Mouse (Mus musculus) heart, adult 9 months (tissue): ENCODE measurements at regions not wholly inside any gene's neighbourhood (a gene's known extent, or its start where the extent isn't known, plus 50 kb on each side); places are given as distances from the start of the nearest gene placed in this dataset.

Experiments used
- DNase-seq, 2 experiments: peaks; one replicate each; pipeline ENCODE4 v3.0.0; 2022; ENCODE audit warnings: low spot score in 2 of 2

DNA sequence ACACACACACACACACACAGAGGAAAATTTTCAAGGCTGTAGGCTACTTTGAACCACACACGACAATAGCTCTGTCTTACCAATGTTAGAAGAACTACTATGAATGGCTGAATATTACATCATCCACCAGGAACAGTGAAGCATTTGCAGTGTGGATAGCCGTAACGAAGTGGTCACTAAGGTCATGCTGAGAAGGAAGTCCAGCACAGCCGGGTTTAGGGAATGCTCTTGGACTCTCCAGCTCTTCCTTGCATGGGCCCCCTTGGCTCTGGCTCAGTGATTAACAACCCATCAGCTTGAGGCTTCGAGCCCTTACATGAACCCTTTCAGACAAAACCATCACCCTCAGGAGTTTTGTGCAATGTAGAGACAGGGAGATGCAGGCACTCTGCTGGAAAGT is 245.3 kb downstream of the Adamts20 start:
- no peak for DNase-seq

DNA sequence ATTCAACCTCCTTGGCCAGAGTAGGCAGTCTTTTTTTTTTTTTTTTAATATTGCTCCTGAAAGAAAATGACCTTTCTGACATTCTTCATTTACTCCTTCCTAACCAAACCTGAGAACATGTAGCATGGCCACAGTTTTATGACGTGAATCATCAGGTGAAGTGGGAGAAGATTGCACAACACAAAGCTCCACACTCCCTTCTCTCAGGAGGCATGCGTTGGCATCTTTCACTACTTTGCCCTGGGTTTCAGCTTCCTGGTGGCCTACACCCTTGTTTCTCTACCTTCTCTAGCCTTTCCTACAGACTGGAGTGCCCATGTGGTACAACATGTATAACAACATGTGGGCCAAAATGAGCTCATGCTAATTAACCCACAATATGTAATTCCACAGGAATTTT is 248.5 kb downstream of the Adamts20 start:
- no peak for DNase-seq

DNA sequence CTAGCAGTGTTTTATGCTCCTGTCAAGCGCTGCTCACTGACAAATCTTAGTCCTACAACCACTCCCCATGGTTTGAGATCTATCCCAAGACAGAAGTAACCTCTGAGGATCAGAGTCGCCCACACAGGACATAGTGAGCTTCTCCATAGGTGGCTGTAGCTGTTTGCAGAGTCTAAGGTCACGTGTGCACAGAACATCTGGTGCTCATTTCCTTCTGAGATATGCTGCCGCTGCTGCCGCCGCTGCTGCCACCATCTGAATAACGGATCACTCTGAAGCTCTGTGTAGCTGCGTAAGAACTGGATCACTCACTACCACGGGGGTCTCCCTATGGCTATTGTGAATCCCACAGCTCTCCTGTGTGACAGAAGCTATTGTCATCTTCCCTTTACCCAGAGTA is 250.8 kb downstream of the Adamts20 start:
- no peak for DNase-seq

DNA sequence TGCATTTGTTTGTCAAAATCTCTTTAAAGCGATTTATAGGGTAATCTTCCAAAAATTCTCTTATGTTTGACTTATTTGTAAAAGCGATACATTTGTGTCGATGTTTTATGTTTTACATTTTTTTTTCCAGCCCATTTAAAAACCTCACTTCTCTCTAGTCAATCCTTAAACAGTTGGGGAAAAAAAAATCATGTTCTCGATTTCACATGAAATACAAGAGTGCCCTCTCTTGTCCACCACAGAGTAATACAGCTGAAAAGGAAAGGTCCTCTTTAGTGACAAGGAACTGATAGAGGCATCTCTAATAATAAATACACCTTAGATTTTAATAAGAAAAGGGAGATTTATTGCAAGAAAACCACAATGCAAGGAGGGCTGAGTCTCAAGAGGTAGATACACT is 251.8 kb downstream of the Adamts20 start:
- DNase-seq = no peak

DNA sequence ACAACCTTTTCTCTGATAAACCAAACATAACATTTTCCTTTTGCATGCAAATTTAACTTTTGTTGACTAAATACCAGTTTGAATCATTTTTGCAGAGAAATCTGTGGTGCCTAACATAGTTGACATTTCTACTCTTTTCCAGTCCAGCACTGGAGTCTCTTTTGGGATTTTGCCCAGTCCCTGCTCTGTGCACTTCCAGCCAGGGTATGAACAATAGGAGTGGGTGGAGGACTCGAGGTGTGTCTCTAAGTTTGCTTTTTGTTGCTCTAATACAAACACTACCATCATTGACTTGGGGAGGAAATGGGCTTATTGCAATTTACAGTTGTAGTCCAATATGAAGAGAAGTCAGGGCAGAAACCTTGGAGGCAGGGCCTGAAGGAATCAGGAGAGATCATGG is 256.7 kb downstream of the Adamts20 start:
- no peak for DNase-seq

DNA sequence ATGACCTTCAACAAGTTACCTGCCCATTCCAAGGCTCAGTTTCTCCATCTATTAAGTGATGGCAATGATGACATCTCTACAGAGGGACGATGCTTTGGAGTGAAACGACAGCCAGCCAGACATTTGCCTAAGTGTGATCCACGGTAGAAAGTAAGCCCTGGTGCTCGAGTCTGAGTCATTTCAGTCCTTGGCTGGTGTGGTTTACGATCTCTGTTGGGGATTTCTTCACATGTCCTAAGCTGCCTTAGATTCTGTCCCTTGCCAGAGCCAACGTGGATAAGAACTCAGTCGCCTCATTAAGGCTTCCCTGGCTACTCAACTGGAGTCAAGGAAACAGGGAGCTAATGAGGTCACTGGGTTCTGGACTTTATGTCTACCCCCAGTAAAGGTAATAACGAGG is 258.8 kb downstream of the Adamts20 start:
- DNase-seq = no peak

DNA sequence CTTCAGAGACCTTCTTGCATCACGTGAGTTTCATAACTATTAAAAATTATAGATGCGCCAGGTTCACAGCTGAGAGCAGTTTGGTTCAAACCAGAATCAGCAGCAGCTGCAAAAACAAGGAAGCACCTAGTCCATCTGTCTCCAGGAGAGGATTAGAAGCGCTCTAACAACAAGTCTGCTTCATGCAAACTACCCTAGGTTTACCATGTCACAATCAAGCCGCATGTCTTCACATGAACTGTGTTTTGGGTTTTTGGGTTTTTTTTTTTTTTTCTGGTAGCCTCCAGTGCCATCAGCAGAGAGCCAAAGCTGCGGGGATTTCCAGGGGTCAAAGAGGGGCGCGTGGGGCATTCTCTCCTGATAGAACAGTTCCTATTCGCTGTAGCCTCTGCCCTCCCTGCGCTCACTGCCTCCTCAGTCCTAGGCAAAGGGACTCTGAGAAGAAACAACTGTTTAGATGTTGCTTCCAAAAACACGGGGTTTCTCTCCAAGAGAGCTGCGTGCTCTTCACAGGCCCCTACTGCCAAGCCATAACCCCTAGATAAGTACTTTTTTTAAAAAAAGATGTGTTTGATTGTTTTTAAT is 259.8 kb downstream of the Adamts20 start:
- DNase-seq = no peak

DNA sequence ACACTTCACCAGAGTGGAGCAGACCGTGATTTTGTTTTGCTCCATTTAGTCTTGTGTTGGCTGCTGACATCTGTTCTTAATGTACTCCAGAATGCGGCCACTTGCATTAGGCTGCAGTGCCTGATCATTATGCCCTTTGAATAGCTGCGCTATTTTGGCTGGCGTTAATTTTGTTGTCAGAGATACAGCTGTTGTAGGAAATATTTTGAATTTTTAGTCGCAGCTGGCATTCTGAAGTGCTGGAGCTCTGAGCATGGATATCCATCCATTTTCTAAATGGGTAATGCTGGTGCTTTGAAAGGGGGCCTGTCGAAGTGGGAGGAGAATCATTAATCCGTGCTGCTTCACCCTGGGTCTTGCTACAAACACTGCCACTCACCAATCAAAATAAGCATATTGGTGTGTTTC is 275.1 kb downstream of the Adamts20 start:
- no peak for DNase-seq

DNA sequence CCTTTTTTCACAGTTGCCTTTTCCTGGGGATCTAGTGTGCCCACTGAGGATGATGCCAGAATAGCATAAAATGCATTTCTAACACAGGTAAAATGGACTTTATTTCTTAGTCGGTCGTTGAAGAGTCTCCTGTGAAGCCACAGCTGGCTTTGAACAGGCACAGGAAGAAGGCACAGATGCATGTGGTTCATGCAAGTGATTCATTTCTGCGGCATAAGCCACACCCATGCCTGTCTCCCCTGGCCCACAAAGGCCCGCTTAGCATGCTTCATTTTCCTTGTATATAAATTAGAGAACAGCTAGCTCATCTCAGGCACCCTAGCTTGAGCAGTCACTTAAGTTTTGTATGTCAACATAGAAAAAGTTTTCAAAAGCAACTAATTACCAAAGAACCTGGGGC is 277.6 kb downstream of the Adamts20 start:
- DNase-seq = no peak

DNA sequence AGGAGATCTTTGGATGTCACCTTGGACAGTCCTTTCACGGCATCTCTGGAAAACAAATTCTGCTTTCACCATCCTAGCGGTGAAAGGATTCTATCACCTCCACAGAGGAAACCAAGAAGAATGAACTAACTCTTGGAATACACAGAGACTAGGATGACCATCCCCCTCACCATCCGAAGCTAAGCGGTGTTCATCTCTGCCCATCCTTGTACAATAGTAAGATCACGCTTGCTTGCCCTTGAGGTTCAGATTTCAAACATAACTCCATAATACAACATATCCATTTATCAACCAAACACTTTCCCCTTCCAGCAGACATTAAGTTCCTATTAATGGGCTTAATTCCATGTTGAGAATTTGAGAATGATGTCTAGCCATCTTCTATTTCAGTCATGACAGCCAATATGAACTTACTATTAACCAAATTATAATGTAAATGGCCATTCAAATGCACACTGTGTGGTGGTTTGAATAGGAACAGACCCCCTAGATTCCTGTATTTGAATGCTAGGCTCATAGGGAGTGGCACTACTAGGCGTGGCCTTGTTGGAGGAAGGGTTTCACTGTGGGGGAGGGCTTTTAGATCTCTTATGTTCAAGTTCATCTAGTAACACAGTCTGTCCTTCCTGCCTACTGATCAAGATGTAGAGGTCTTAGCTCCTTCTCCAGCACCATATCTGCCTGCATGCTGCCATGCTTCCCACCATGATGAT is 281.4 kb downstream of the Adamts20 start:
- no peak for DNase-seq

DNA sequence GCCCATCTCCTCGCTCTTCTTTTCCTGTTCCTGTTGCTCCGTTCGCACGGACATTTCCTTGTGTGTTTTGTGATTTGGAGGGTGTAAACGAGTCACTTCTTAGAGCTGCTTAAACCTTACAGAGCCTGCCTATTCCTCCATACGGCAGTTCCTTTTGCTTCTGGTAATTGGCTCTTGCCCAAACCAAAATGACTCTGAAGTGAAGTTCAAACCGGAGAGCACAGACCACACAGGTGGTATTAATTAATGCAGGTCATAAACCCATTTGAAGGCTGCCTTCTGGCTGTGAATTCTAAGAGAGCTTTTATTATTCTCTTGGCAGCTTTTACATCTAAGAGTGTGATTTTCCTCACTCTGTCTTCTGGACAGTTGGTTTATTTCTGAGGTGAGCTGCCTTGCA is 291.1 kb downstream of the Adamts20 start:
- no peak for DNase-seq

DNA sequence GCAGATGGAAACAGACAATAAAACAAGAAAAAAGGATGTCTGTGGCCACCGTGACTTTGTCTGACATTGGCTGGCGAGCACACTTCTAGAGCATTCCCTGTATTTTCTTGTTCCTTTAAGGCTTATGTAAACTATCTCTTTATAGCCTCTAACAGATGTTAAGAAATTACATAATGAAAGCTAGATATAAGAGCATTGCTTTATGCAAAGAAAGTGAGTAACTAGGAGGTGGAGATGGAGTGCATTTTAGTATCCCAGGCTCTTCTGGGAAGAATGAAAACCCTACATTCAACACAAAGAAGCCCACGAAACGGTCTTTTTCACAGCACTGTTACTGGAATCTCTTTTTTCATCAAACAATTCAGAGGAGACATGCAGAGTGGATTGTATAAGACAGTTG is 304.4 kb downstream of the Adamts20 start:
- no peak for DNase-seq

DNA sequence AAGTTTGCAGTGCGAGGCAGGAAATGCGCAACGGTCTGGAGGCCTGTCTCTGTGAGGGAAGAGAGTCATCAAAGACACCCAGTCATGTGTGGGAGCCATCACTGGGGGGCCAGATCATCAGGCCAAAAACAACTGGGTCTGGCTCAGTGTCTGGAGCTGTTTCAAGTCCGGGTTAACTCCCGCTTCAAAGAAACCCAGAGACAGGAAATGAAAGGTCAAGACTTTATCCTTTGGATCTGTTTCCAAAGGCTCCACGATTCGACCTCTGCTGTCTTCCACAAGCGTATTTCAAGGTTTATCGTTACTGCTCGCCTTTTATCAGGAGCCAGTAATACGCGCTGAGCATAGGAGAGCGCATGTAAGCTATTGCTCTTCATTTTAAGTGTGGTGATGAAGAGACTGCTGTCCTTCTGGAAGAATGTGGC is 325.7 kb downstream of the Adamts20 start:
- peak; percentile 3 to 14 for DNase-seq

DNA sequence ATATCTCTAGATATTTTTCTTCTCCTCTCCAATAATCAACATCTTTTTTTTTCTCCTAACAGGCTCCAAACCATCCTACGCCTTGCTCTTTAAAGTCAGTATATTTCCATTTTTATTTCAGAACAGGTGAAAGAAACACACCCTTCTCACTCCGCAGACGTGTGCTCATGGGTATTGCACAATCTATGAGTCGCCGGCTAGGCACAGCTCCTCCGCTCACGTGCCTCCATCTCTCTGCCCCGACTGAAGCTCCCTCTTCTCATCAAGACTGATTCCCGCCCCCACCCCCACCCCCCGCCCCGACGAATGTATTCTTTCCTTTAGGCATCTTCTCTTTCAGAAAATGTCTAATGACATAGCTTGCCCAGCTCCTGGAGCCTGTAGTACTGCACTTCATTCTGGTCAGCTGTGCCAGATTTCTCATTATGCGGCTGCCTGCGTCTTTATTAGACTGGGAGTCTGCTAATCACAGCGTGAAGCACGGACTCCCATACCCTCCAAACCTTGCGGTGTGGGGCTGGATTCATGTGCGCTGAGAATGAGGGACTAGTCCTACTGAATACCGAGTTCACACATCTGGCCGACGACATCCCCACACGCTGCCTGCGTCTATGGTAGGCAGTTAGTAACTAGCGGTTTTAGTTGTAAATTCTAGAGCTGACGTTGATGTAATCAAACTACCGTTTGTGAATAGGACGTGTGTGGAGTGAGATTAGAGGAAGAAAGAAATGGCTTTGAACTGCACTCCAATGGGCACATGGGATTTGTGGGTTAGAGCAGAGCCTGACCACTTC is 327.9 kb downstream of the Adamts20 start:
- no peak for DNase-seq

DNA sequence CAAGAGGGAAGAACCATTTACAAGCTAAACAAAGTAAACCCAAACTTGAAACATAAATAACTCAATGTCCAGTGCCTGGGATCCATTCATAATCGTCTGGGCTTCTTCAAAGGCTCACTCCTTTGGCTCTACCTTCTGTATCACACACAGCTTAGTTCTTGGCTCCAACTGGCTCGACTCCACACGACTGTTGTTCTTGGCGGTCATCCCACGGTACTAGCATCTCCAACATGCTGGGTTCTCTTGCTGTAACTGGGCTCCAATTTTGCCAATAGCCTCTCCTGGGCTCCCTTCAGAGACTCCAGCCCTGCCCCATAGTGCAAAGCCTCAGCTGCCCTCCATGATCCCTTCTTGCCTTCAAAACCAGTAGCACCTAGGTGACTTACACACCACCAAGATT is 352.4 kb downstream of the Adamts20 start:
- no peak for DNase-seq

DNA sequence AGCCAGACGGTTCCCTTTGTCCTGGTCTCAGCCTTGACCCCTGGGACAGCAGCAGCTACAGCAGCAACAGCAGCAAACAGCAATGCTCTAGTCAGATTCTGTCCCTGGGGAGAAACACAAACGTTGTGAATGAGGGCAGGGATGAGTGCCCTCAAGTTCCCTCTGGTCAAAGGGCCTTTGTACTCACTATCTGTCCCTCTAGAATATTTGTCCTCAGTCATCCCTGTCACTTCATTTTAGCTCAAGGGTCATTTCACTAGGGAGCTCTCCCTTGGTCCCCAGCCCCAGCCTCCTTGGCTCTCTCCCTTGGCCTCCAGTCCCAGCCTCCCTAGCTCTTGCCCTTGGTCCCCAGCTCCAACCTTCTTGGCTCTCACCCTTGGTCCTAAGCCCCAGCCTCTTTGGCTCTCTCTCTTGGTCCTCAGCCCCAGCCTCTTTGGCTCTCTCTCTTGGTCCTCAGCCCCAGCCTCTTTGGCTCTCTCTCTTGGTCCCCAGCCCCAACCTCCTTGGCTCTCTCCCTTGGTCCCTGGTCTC is 358.0 kb downstream of the Adamts20 start:
- DNase-seq = peak; percentile 43 to 44

DNA sequence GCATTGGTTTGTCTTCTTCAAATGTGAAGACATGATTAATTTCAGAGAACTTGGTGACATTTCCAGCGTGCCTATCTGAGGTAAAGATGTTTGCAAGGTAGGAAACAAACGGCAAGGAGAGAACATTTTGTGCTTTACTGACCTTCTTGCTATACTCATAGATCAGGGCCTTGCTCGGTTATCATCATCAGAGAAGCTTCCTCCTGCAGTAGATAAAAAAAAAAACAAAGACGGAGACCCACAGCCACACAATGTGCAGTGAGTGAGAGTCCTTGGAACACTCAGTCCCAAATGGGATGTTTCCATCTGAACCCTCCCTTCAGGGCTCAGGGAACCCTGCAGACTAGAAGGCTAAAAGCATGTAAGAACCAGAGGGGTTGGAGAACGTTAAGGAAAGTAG is 374.6 kb downstream of the Adamts20 start:
- DNase-seq = no peak

DNA sequence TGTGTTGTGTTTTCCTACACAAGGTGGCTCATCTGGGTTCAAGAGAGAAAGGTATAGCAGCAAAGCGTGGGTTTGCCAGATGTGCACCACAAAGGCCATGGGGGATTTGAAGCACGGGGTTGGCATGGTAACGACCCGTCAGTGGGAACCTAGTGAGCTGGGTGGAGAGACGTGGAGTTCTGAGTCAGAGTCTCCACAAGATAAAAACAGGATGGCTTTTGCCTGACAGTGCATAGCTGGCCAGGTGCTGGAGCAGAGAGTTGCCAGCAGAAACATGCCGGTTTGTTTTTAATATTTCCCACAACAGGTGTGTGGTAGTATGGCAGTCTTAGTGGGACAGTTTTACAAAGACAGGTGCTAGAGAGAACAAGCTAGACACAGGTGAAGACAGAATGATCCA is 375.4 kb downstream of the Adamts20 start:
- DNase-seq = no peak

DNA sequence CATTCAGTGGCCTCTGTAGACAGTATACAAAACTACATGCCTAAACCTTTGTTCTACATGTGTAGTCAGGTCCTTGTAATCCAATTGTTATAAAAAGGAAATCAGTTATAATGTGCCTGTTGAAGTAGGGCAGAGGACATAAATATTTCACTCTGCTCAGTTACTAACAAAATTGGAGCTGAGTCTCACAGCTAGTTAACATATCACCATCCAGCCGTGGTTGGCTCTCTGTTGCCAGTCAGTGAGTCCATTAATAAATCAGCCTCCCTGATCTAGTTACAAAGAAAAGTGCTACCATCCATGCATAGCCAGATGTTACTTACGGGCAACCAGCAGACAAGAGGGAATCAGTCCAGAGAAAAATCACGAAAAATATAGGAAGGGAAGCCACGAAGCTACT is 382.8 kb downstream of the Adamts20 start:
- no peak for DNase-seq

DNA sequence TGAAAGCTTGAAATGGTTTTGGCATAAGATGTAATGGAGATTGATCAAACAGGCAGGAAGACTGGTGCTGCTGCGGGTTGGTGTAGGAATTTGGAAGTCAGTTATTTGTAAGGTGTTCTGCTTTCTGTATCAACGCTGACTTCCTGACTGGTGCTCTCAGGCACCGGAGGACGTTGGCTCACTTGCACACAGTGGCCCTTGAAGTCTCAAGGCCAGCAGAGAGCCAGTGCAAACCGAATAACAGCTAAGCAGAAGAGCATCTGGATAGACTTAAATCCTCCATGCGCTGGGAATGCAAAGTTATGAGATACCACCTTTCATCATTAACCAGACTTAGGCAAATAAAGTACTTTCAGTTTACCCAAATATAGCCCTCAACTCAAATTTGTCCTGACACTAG is 388.2 kb downstream of the Adamts20 start:
- no peak for DNase-seq

DNA sequence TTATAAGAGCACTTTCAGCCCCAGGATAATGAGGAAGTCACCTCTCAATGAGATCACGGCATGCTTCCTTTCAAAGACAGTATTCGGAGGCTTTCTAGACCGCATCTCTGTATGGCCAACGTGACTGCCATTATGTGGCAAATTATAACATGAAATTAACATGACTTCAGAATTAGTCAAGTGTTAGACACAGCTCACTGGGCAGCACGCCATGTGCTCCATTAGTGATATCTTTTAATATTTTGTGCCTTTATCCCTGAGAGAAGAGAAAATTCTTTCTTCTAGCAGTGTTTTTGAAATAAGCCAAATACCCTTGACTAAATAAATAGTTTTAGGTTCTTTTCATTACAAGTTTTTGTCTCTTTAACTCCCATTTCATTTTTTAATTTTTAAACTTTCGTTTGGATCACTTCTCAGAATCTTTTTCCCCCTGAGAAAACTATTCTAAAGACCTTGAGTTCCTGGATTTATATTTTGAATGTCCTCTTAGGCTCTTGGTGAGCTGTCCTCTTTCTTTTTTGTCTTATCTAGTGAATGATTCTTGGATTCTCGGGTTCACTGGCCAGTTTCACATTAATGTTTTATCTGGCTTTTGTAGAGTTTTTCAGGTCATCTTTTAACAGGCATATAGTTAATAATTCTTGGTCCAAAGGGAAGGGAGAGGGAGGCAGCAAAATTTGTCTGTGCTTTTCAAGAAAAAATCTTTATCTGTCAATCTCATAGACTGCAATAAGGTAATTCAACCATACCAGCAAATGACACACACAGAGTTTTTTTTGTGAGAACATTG is 390.9 kb downstream of the Adamts20 start:
- DNase-seq = no peak

DNA sequence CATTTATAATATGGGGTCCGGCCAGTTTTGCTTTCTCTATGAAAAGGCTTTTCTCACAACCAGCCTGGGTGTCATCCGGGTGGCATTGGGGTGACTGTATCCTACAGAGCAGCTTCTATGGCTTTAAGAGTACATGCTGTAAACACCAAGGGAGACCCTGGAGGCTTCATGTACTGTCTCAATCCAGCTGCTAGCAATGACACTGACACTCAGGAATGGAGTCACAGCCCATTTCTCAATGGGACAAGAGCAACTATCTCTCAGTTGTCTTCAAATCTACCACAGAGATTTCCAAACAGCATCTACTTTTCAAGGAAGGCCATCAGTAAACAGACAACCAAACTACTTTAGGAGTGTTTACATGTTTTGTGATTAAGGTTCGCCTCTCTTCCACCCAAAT is 397.5 kb downstream of the Adamts20 start:
- DNase-seq = no peak
